Mouse (Mus musculus) heart, postnatal 0 days (tissue): ENCODE results near the gene Rfx4. TPM values are rescaled to one million over a fixed set of nuclear protein-coding genes. Genes with fewer than 3 reads are reported as not detected.

Experiments used
- ATAC-seq: fragments of 200-750 bp; cut with Nextera tagmentation; 2 replicates; pipeline ENCODE4 v1.8.0; 2017; ENCODE audit warnings: low read depth, moderate number of reproducible peaks, moderate library complexity; ENCODE audit not compliant: insufficient read depth
- DNase-seq: peaks from one replicate; pipeline ENCODE4 v3.0.0-alpha.2; 2016; ENCODE audit warnings: low spot score
- H3K27ac ChIP-seq: fragments of 300-500 bp; sonication (generic); 2 replicates; pipeline ENCODE4 v1.5.1; 2014; ENCODE audit warnings: low read depth, mild to moderate bottlenecking
- H3K27me3 ChIP-seq: fragments of 300-500 bp; sonication (generic); 2 replicates; pipeline ENCODE4 v1.6.1; 2014; ENCODE audit warnings: low read length, mixed read lengths; ENCODE audit not compliant: control insufficient read depth, insufficient read depth
- H3K36me3 ChIP-seq: fragments of 300-500 bp; sonication (generic); replicated peaks from 2 replicates; pipeline ENCODE4 v1.6.1; 2014; ENCODE audit warnings: low read length, mixed read lengths; ENCODE audit not compliant: control insufficient read depth, insufficient read depth
- H3K4me1 ChIP-seq: fragments of 300-500 bp; sonication (generic); 2 replicates; pipeline ENCODE4 v1.6.1; 2014; ENCODE audit warnings: antibody characterized with exemption; ENCODE audit not compliant: control insufficient read depth, insufficient read depth
- H3K4me2 ChIP-seq: fragments of 300-500 bp; sonication (generic); 2 replicates; pipeline ENCODE4 v1.6.1; 2014; ENCODE audit warnings: low read depth, mild to moderate bottlenecking, low read length, moderate library complexity
- H3K4me3 ChIP-seq: fragments of 300-500 bp; sonication (generic); 2 replicates; pipeline ENCODE4 v1.5.1; 2014; ENCODE audit warnings: low read depth, low read length
- H3K9ac ChIP-seq: fragments of 300-500 bp; sonication (generic); replicated peaks from 2 replicates; pipeline ENCODE4 v1.6.1; 2014; ENCODE audit warnings: low read depth, low read length, mixed read lengths
- H3K9me3 ChIP-seq: fragments of 300-500 bp; sonication (generic); replicated peaks from 2 replicates; pipeline ENCODE4 v1.6.1; 2016; ENCODE audit warnings: low read length; ENCODE audit not compliant: control insufficient read depth
- CTCF ChIP-seq: IDR thresholded peaks from 2 replicates; pipeline ENCODE4 v1.5.1; 2016; ENCODE audit warnings: antibody characterized with exemption, control low read depth, low read depth
- EP300 ChIP-seq: IDR thresholded peaks from 2 replicates; pipeline ENCODE4 v1.6.1; 2016; ENCODE audit warnings: antibody characterized with exemption, low read depth
- WGBS: fragments of 180-500 bp; shearing (Covaris S2); extraction: QIAGEN DNeasy Blood & Tissue Kit; methylation state at CpG from one replicate; pipeline ENCODE4 v1.1.7; 2014; 5-methylcytosine and 5-hydroxymethylcytosine counted together
- polyA plus RNA-seq: library from polyadenylated mRNA; unstranded; fragments of >200 nt; fragmentation: Nextera tagmentation; extraction: Ambion mirVana; gene quantifications from 2 replicates; pipeline ENCODE4 v1.2.1, GENCODE M21; 2015
- total RNA-seq: library from RNA; depleted of rRNA; stranded (reverse); fragments of >200 nt; gene quantifications from 2 replicates; pipeline ENCODE4 v1.2.3, GENCODE M21; 2014; ENCODE audit warnings: low replicate concordance

Rfx4 gene
- total and polyA plus RNA-seq, 2 experiments from 2014 or later, result not detected

- H3K9ac ChIP-seq, result no peak overlapping the region
- H3K36me3 ChIP-seq, result no peaks in the 10 kb centered on the region
- 0 out of 2 replicates have a peak, but pooled peaks cover 3% of the 10 kb centered on the region for H3K27me3 ChIP-seq
- 67% methylated on average over 6 of the region's 6 CpGs for WGBS
- H3K27ac ChIP-seq, result no peak overlapping the region
- DNase-seq, result no peak
- no peaks in the 10 kb centered on the region for H3K4me1 ChIP-seq
- H3K9me3 ChIP-seq, result no peaks in the 10 kb centered on the region
- no peak overlapping the region for H3K4me2 ChIP-seq
- no peak for ATAC-seq
- no peak overlapping the region for H3K4me3 ChIP-seq
- no peak for TF ChIP-seq EP300
- no peak for TF ChIP-seq CTCF
Measured at GRCm38 (mm10) chr10:84835596-84835995, 79.7 kb downstream of the Rfx4 start.

- Histone ChIP-seq H3K36me3 (no peaks in the 10 kb centered on the region), H3K4me1 (no peaks in the 10 kb centered on the region), H3K9ac (no peak overlapping the region), H3K27ac (no peak overlapping the region), H3K9me3 (no peaks in the 10 kb centered on the region), H3K4me3 (no peak overlapping the region), H3K27me3 (0 out of 2 replicates have a peak, but pooled peaks cover 3% of the 10 kb centered on the region), H3K4me2 (no peak overlapping the region)
- no peak for TF ChIP-seq EP300
- peak; percentile 78 for TF ChIP-seq CTCF
- 13% methylated on average over 4 of the region's 4 CpGs for whole genome bisulfite sequencing
- ATAC-seq, result no peak
- DNase-seq, result peak; percentile 66
Measured at GRCm38 (mm10) chr10:84836104-84836503, 80.2 kb downstream of the Rfx4 start.

GRCm38 (mm10) chr10:84837355-84837754, 81.5 kb downstream of the Rfx4 start:
- WGBS, result 86% methylated on average over 2 of the region's 2 CpGs
- no peak for DNase-seq

GRCm38 (mm10) chr10:84838850-84839473, 83.1 kb downstream of the Rfx4 start:
- Histone ChIP-seq H3K4me1 (no peaks in the 10 kb centered on the region), H3K27me3 (0 out of 2 replicates have a peak, but pooled peaks cover 6% of the 10 kb centered on the region), H3K9me3 (no peaks in the 10 kb centered on the region), H3K9ac (no peak overlapping the region), H3K4me3 (no peak overlapping the region), H3K27ac (no peak overlapping the region), H3K36me3 (no peaks in the 10 kb centered on the region), H3K4me2 (no peak overlapping the region)
- DNase-seq (no peak), ATAC-seq (no peak)
- 67% methylated on average over 7 of the region's 7 CpGs for WGBS
- no peak for TF ChIP-seq CTCF
- TF ChIP-seq EP300, result no peak

More at GRCm38 (mm10) chr10:84837355-84837754, 81.5 kb downstream of the Rfx4 start:
- Histone ChIP-seq H3K9me3 (no peaks in the 10 kb centered on the region), H3K27ac (no peak overlapping the region), H3K9ac (no peak overlapping the region), H3K4me3 (no peak overlapping the region), H3K27me3 (0 out of 2 replicates have a peak, but pooled peaks cover 3% of the 10 kb centered on the region), H3K4me2 (no peak overlapping the region), H3K4me1 (no peaks in the 10 kb centered on the region), H3K36me3 (no peaks in the 10 kb centered on the region)
- no peak for ATAC-seq
- TF ChIP-seq CTCF (no peak), EP300 (no peak)

- TF ChIP-seq CTCF, result no peak
- no peak for TF ChIP-seq EP300
Measured at GRCm38 (mm10) chr10:84846638-84847037, 90.8 kb downstream of the Rfx4 start.

More at GRCm38 (mm10) chr10:84846638-84847037, 90.8 kb downstream of the Rfx4 start:
- no peaks in the 10 kb centered on the region for H3K9me3 ChIP-seq
- ATAC-seq (no peak), DNase-seq (no peak)
- no peak overlapping the region for H3K27ac ChIP-seq
- no peaks in the 10 kb centered on the region for H3K4me1 ChIP-seq
- no peak overlapping the region for H3K9ac ChIP-seq
- H3K4me3 ChIP-seq, result no peak overlapping the region
- WGBS, result 67% methylated on average over 5 of the region's 5 CpGs
- no peak overlapping the region for H3K4me2 ChIP-seq
- H3K27me3 ChIP-seq, result 0 out of 2 replicates have a peak, but pooled peaks cover 3% of the 10 kb centered on the region
- no peaks in the 10 kb centered on the region for H3K36me3 ChIP-seq
